Mouse (Mus musculus) neural tube, embryonic 11.5 days (tissue): Measurements from ENCODE around the gene Ttll8. TPM values are rescaled to one million over a fixed set of nuclear protein-coding genes. Genes with fewer than 3 reads are reported as not detected.

ENCODE experiments used
- ATAC-seq: fragments of 200-750 bp; cut with Nextera tagmentation; 2 replicates; pipeline ENCODE4 v1.8.0; 2017; ENCODE audit warnings: moderate number of reproducible peaks, mild to moderate bottlenecking, moderate TSS enrichment, moderate library complexity; ENCODE audit not compliant: insufficient read depth, low FRiP score, low TSS enrichment
- DNase-seq: peaks from one replicate; pipeline ENCODE4 v3.0.0-alpha.2; 2015; ENCODE audit warnings: low spot score
- H3K27ac ChIP-seq: fragments of 300-500 bp; sonication (generic); 2 replicates; pipeline ENCODE4 v1.5.1; 2014; ENCODE audit warnings: low read depth, mild to moderate bottlenecking, low read length
- H3K27me3 ChIP-seq: fragments of 300-500 bp; sonication (generic); 2 replicates; pipeline ENCODE4 v1.6.1; 2014; ENCODE audit warnings: mild to moderate bottlenecking, low read length, mixed read lengths; ENCODE audit not compliant: control insufficient read depth, insufficient read depth
- H3K36me3 ChIP-seq: fragments of 300-500 bp; sonication (generic); 2 replicates; pipeline ENCODE4 v1.6.1; 2014; ENCODE audit warnings: mild to moderate bottlenecking, low read length, moderate library complexity, mixed read lengths; ENCODE audit not compliant: control insufficient read depth, insufficient read depth
- H3K4me1 ChIP-seq: fragments of 300-500 bp; sonication (generic); 2 replicates; pipeline ENCODE4 v1.6.1; 2014; ENCODE audit warnings: low read length, mixed read lengths; ENCODE audit not compliant: control insufficient read depth, insufficient read depth
- H3K4me2 ChIP-seq: fragments of 300-500 bp; sonication (generic); 2 replicates; pipeline ENCODE4 v1.6.1; 2014; ENCODE audit warnings: low read depth, mild to moderate bottlenecking, moderate library complexity
- H3K4me3 ChIP-seq: fragments of 300-500 bp; sonication (generic); 2 replicates; pipeline ENCODE4 v1.5.1; 2014; ENCODE audit warnings: low read depth, low read length
- H3K9ac ChIP-seq: fragments of 300-500 bp; sonication (generic); 2 replicates; pipeline ENCODE4 v1.6.1; 2014; ENCODE audit warnings: mild to moderate bottlenecking, low read length
- H3K9me3 ChIP-seq: fragments of 300-500 bp; sonication (generic); 2 replicates; pipeline ENCODE4 v1.6.1; 2016; ENCODE audit warnings: low read length; ENCODE audit not compliant: control insufficient read depth
- WGBS: fragments of 180-500 bp; shearing (Covaris S2); extraction: QIAGEN DNeasy Blood & Tissue Kit; methylation state at CpG from one replicate; pipeline ENCODE4 v1.1.7; 2014; 5-methylcytosine and 5-hydroxymethylcytosine counted together
- polyA plus RNA-seq: library from polyadenylated mRNA; unstranded; fragments of >200 nt; fragmentation: Nextera tagmentation; extraction: Ambion mirVana; gene quantifications from 2 replicates; pipeline ENCODE4 v1.2.1, GENCODE M21; 2014

Gene Ttll8
- not detected in 2 replicates for polyA plus RNA-seq

GRCm38 (mm10) chr15:88954368-88955072 lies at the start of gene Ttll8:
Ttll8 (minus strand) TSS chr15:88954418.
- ATAC-seq, result peak; percentile 55; the same call in 1 of the 2 replicates
- no peak within 1 kb of the TSS for H3K27ac ChIP-seq

GRCm38 (mm10) chr15:89001245-89001644 lies 47.0 kb upstream of the Ttll8 start:
- H3K4me2 ChIP-seq, result no peak overlapping the region
- DNase-seq (no peak), ATAC-seq (no peak)
- H3K4me1 ChIP-seq, result no peaks in the 10 kb centered on the region
- WGBS, result 75% methylated on average over 3 of the region's 3 CpGs
- H3K36me3 ChIP-seq, result no peaks in the 10 kb centered on the region
- no peaks in the 10 kb centered on the region for H3K9me3 ChIP-seq
- H3K4me3 ChIP-seq, result no peak overlapping the region
- no peak overlapping the region for H3K9ac ChIP-seq
- H3K27ac ChIP-seq, result no peak overlapping the region
- no peaks in the 10 kb centered on the region for H3K27me3 ChIP-seq

More at GRCm38 (mm10) chr15:88954368-88955072, at the start of gene Ttll8:
- 4% methylated on average over 52 of the region's 53 CpGs for WGBS
- peak within 1 kb of the TSS; percentile 34 for H3K4me3 ChIP-seq
- H3K9ac ChIP-seq, result peak within 1 kb of the TSS; percentile 60
- H3K9me3 ChIP-seq, result no peaks in the 10 kb centered on the region
- H3K36me3 ChIP-seq, result no peaks in the 10 kb centered on the region
- H3K4me2 ChIP-seq, result peak within 1 kb of the TSS; percentile 83
- DNase-seq, result peak; percentile 47
- H3K27me3 ChIP-seq, result peaks cover 16% of the 10 kb centered on the region
- peaks cover 7% of the 10 kb centered on the region; the same call in 1 of the 2 replicates for H3K4me1 ChIP-seq

GRCm38 (mm10) chr15:89000367-89000766 lies 46.1 kb upstream of the Ttll8 start:
- H3K27ac ChIP-seq, result no peak overlapping the region
- no peak overlapping the region for H3K9ac ChIP-seq
- H3K4me3 ChIP-seq, result no peak overlapping the region
- ATAC-seq, result no peak
- no peaks in the 10 kb centered on the region for H3K9me3 ChIP-seq
- H3K36me3 ChIP-seq, result no peaks in the 10 kb centered on the region
- H3K4me2 ChIP-seq, result no peak overlapping the region
- no peak for DNase-seq
- no peaks in the 10 kb centered on the region for H3K27me3 ChIP-seq
- no peaks in the 10 kb centered on the region for H3K4me1 ChIP-seq
- 65% methylated on average over 2 of the region's 2 CpGs for WGBS

- no peaks in the 10 kb centered on the region for H3K27me3 ChIP-seq
- ATAC-seq (no peak), DNase-seq (no peak)
- H3K36me3 ChIP-seq, result no peaks in the 10 kb centered on the region
- no peaks in the 10 kb centered on the region for H3K4me1 ChIP-seq
- no peak overlapping the region for H3K9ac ChIP-seq
- no peaks in the 10 kb centered on the region for H3K9me3 ChIP-seq
- WGBS, result 82% methylated on average over 2 of the region's 2 CpGs
- H3K4me3 ChIP-seq, result no peak overlapping the region
- H3K4me2 ChIP-seq, result no peak overlapping the region
- no peak overlapping the region for H3K27ac ChIP-seq
Measured at GRCm38 (mm10) chr15:88999124-88999523, 44.9 kb upstream of the Ttll8 start.

GRCm38 (mm10) chr15:88998636-88999035 lies 44.4 kb upstream of the Ttll8 start:
- Histone ChIP-seq H3K27ac (no peak overlapping the region), H3K36me3 (no peaks in the 10 kb centered on the region), H3K27me3 (no peaks in the 10 kb centered on the region), H3K9ac (no peak overlapping the region), H3K4me2 (no peak overlapping the region), H3K4me3 (no peak overlapping the region), H3K9me3 (no peaks in the 10 kb centered on the region), H3K4me1 (no peaks in the 10 kb centered on the region)
- DNase-seq (no peak), ATAC-seq (no peak)
- WGBS, result 77% methylated on average over 8 of the region's 8 CpGs

- Histone ChIP-seq H3K4me1 (no peaks in the 10 kb centered on the region), H3K9ac (no peak overlapping the region), H3K4me3 (no peak overlapping the region), H3K4me2 (no peak overlapping the region), H3K27ac (no peak overlapping the region), H3K27me3 (no peaks in the 10 kb centered on the region), H3K36me3 (no peaks in the 10 kb centered on the region), H3K9me3 (no peaks in the 10 kb centered on the region)
- no peak for ATAC-seq
- 83% methylated on average over 2 of the region's 2 CpGs for WGBS
- no peak for DNase-seq
Measured at GRCm38 (mm10) chr15:88989236-88989635, 35.0 kb upstream of the Ttll8 start.

- Histone ChIP-seq H3K4me1 (no peaks in the 10 kb centered on the region), H3K9ac (no peak within 1 kb of the TSS), H3K27me3 (no peaks in the 10 kb centered on the region), H3K27ac (no peak within 1 kb of the TSS), H3K9me3 (no peaks in the 10 kb centered on the region), H3K36me3 (no peaks in the 10 kb centered on the region), H3K4me3 (no peak within 1 kb of the TSS), H3K4me2 (no peak within 1 kb of the TSS)
- DNase-seq, result no peak
- ATAC-seq, result no peak
- WGBS, result 94% methylated on average over 31 of the region's 31 CpGs
Measured at GRCm38 (mm10) chr15:88982534-88983079, 28.4 kb upstream of the Ttll8 start, which contains the start of gene Mov10l1. Mov10l1 (plus strand) TSS chr15:88982909.

GRCm38 (mm10) chr15:88979138-88979446 lies 24.9 kb upstream of the Ttll8 start:
- Histone ChIP-seq H3K27ac (no peak overlapping the region), H3K27me3 (no peaks in the 10 kb centered on the region), H3K4me1 (no peaks in the 10 kb centered on the region), H3K9me3 (no peaks in the 10 kb centered on the region), H3K36me3 (no peaks in the 10 kb centered on the region), H3K4me2 (no peak overlapping the region), H3K9ac (no peak overlapping the region), H3K4me3 (no peak overlapping the region)
- 44% methylated on average over 3 of the region's 3 CpGs for WGBS
- DNase-seq (no peak), ATAC-seq (peak; percentile 79; the same call in 1 of the 2 replicates)
